Mouse (Mus musculus) stomach, postnatal 0 days (tissue): ENCODE results near the gene Rdh12.

Experiments used
- CTCF ChIP-seq: IDR thresholded peaks from 2 replicates; pipeline ENCODE4 v1.5.1; 2016; ENCODE audit warnings: antibody characterized with exemption, low read depth, mild to moderate bottlenecking, moderate library complexity
- EP300 ChIP-seq: optimal IDR thresholded peaks from 2 replicates; pipeline ENCODE3; 2016; ENCODE audit warnings: antibody characterized with exemption

DNA sequence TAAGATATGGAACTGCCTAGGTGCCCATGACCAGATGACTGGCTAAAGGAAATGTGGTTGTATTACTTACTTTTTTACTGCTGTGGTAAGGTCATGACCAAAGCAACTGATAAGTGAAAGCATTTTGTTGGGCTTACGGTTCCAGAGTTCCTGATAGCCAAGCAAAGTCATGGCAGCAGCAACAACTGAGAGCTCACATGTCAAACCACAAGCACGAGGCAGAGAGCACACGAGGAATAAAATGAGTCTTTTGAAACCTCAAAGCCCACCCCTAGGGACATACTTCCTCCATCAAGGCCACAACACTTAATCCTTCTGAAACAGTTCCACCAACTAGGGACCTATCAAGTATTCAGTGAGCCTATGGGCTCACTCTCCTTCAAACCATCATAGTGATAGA lies 6.8 kb upstream of the Rdh12 start:
- no peak for TF ChIP-seq CTCF
- TF ChIP-seq EP300: no peak
